Mouse (Mus musculus) forebrain, postnatal 0 days (tissue): ENCODE results near the gene Mtg2. TPM values are rescaled to one million over a fixed set of nuclear protein-coding genes. Genes with fewer than 3 reads are reported as not detected.

ENCODE experiments used
- ATAC-seq: fragments of 200-750 bp; cut with Nextera tagmentation; 2 replicates; pipeline ENCODE4 v1.8.0; 2017; ENCODE audit warnings: mild to moderate bottlenecking, moderate library complexity
- DNase-seq: peaks from one replicate; pipeline ENCODE4 v3.0.0-alpha.2; 2015
- H3K27ac ChIP-seq: fragments of 300-500 bp; sonication (generic); 2 replicates; pipeline ENCODE4 v1.5.1; 2014; ENCODE audit warnings: low read depth, mild to moderate bottlenecking, antibody characterized with exemption, low read length, moderate library complexity, mixed read lengths
- H3K27me3 ChIP-seq: fragments of 300-500 bp; sonication (generic); 2 replicates; pipeline ENCODE4 v1.6.1; 2014; ENCODE audit warnings: mild to moderate bottlenecking, low read length, mixed read lengths; ENCODE audit not compliant: insufficient read depth
- H3K36me3 ChIP-seq: fragments of 300-500 bp; sonication (generic); 2 replicates; pipeline ENCODE4 v1.6.1; 2014; ENCODE audit warnings: mild to moderate bottlenecking, moderate library complexity; ENCODE audit not compliant: insufficient read depth
- H3K4me1 ChIP-seq: fragments of 300-500 bp; sonication (generic); 2 replicates; pipeline ENCODE4 v1.6.1; 2014; ENCODE audit warnings: antibody characterized with exemption; ENCODE audit not compliant: insufficient read depth
- H3K4me2 ChIP-seq: fragments of 300-500 bp; sonication (generic); 2 replicates; pipeline ENCODE4 v1.6.1; 2014; ENCODE audit warnings: low read depth, mild to moderate bottlenecking, moderate library complexity
- H3K4me3 ChIP-seq: fragments of 300-500 bp; sonication (generic); 2 replicates; pipeline ENCODE4 v1.5.1; 2014; ENCODE audit warnings: low read depth, low read length, mixed read lengths
- H3K9ac ChIP-seq: fragments of 300-500 bp; sonication (generic); 2 replicates; pipeline ENCODE4 v1.6.1; 2014; ENCODE audit warnings: mild to moderate bottlenecking
- H3K9me3 ChIP-seq: fragments of 300-500 bp; sonication (generic); 2 replicates; pipeline ENCODE4 v1.6.1; 2016; ENCODE audit warnings: low read length
- CTCF ChIP-seq: sonication (generic); IDR thresholded peaks from 2 replicates; pipeline ENCODE4 v1.5.1; 2016; ENCODE audit warnings: antibody characterized with exemption, control low read depth, low read depth
- WGBS: fragments of 180-500 bp; shearing (Covaris S2); extraction: QIAGEN DNeasy Blood & Tissue Kit; methylation state at CpG from one replicate; pipeline ENCODE4 v1.1.7; 2014; 5-methylcytosine and 5-hydroxymethylcytosine counted together
- polyA plus RNA-seq: library from polyadenylated mRNA; unstranded; fragments of >200 nt; fragmentation: Nextera tagmentation; extraction: Ambion mirVana; gene quantifications from 2 replicates; pipeline ENCODE4 v1.2.1, GENCODE M21; 2015
- total RNA-seq: library from RNA; depleted of rRNA; stranded (reverse); fragments of >200 nt; gene quantifications from 2 replicates; pipeline ENCODE4 v1.2.3, GENCODE M21; 2014

Gene Mtg2
- total and polyA plus RNA-seq, 2 experiments from 2014 or later, result 25.5 to 32.2 TPM

DNA sequence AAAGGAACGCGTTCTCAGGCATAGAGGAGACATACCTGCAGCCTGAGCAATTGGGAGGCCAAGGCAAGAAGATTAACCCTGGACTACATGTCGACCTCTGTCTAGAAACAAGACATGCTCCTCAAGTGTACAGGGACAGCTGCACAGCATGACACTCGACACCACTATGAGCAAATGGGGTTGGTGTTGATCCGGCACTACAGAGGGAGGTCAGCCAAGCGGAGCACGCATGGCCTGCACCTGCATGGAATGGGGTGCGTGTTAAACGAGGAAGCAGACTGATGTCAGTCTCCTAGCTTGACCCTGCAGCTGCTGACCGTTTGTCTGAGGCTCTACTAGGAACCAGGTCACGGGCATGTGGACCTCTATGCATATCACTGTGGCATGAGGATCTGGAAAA lies 19.9 kb downstream of the Mtg2 start:
- 70% methylated on average over 11 of the region's 11 CpGs for WGBS
- H3K36me3 ChIP-seq, result peaks cover 11% of the 10 kb centered on the region
- TF ChIP-seq CTCF, result no peak
- no peak overlapping the region for H3K4me2 ChIP-seq
- DNase-seq, result no peak
- no peak overlapping the region for H3K9ac ChIP-seq
- ATAC-seq, result no peak
- H3K4me1 ChIP-seq, result no peaks in the 10 kb centered on the region
- no peak overlapping the region for H3K27ac ChIP-seq
- H3K4me3 ChIP-seq, result no peak overlapping the region
- H3K9me3 ChIP-seq, result no peaks in the 10 kb centered on the region
- H3K27me3 ChIP-seq, result no peaks in the 10 kb centered on the region

DNA sequence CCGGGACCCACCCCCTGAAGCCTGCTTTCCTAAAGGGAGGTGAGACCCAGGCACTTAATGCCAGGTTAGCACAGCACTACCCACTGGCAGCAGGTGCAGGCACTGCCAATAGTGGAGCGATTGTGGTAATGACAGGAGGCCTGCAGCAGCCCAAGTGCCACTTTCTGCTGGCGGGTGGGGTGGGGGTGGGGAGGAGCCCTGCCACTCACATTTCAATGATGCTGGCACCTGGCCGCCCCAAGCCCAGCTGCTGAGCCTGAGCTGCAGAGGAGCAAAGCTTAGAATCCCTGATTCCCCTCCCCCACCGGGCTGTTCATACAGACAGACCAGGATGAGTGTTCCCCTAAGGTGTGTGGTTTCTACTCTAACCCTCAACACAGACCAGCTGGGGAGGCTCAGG lies 25.3 kb downstream of the Mtg2 start:
- peak; percentile 38 for DNase-seq

DNA sequence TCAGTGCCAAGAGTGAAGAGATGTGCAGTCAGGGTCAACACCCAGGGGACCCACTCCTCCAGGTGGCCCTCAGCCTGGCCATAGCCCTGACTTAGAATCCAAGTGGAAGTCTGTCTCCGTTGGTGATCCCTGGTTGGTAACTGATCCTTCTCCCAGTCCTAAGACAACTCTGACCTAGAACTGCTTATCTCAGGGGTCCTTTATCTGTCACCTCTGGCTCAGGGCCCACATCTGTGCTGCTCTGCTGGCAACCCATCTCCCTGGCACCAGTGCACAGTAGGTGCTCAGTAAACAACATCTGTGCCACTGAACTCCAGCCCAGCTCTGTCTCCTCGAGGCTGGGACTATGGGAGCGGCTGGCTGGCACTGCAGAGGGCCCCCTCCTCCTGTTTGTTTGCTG lies 27.2 kb downstream of the Mtg2 start:
- peak; percentile 67; the same call in 1 of the 2 replicates for ATAC-seq
- H3K4me3 ChIP-seq, result no peak overlapping the region
- no peaks in the 10 kb centered on the region for H3K4me1 ChIP-seq
- no peak for DNase-seq
- no peaks in the 10 kb centered on the region for H3K9me3 ChIP-seq
- no peak overlapping the region for H3K4me2 ChIP-seq
- H3K9ac ChIP-seq, result no peak overlapping the region
- no peaks in the 10 kb centered on the region for H3K36me3 ChIP-seq
- no peak for TF ChIP-seq CTCF
- 32% methylated on average over 3 of the region's 3 CpGs for WGBS
- H3K27me3 ChIP-seq, result peaks cover 5% of the 10 kb centered on the region
- no peak overlapping the region for H3K27ac ChIP-seq

More for the DNA sequence above, 25.3 kb downstream of the Mtg2 start:
- no peaks in the 10 kb centered on the region for H3K4me1 ChIP-seq
- H3K4me3 ChIP-seq, result no peak overlapping the region
- 19% methylated on average over 5 of the region's 5 CpGs for WGBS
- no peak overlapping the region for H3K4me2 ChIP-seq
- no peaks in the 10 kb centered on the region for H3K36me3 ChIP-seq
- peak; percentile 46; the same call in 1 of the 2 replicates for ATAC-seq
- H3K9ac ChIP-seq, result no peak overlapping the region
- H3K27ac ChIP-seq, result no peak overlapping the region
- no peak for TF ChIP-seq CTCF
- no peaks in the 10 kb centered on the region for H3K9me3 ChIP-seq
- no peaks in the 10 kb centered on the region for H3K27me3 ChIP-seq

DNA sequence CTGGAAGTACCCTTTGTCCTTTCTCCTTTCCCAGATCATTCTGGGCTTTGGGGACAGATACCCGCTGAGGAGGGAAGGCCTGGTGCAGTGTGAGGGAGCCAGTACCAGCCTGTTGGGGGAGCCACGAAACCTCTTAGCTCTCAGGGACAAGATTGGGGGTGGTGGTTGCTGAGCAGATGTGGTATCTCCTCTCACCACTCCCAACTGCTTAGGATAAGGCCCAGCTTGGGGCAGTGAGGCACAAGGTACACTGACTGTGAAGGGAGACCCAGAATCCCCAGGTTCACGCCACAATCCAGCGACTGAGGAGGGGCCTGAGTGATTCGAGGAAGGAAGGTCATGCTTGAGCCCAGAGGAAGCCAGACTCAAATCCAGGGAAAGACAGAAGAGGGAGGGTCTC lies 27.8 kb downstream of the Mtg2 start:
- DNase-seq (no peak), ATAC-seq (peak; percentile 40; the same call in 1 of the 2 replicates)
- H3K4me2 ChIP-seq, result no peak overlapping the region
- H3K27me3 ChIP-seq, result peaks cover 6% of the 10 kb centered on the region
- no peak overlapping the region for H3K27ac ChIP-seq
- H3K9ac ChIP-seq, result no peak overlapping the region
- TF ChIP-seq CTCF, result peak; percentile 34
- no peaks in the 10 kb centered on the region for H3K36me3 ChIP-seq
- 36% methylated on average over 5 of the region's 5 CpGs for WGBS
- 0 out of 2 replicates have a peak, but pooled peaks cover 2% of the 10 kb centered on the region for H3K4me1 ChIP-seq
- H3K4me3 ChIP-seq, result no peak overlapping the region
- no peaks in the 10 kb centered on the region for H3K9me3 ChIP-seq

DNA sequence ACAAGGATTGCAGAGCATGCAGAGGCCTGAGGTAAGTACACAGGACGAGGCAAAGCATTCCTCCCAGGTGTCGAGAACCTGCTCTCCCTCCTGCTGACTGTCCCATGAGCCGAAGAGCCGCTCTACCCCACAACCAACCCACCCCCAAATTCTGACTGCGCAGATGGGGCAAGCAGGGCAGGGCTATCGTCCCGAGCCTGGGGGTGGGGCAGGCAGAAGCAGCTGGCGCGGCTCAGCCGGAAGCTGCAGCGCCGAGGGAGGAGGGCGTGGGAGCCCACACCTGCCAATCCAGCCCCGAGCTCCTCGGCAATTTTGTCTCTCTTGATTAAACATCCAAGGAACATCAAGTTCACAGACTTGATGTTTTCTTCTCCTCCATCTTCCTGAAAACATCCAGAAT lies 29.1 kb downstream of the Mtg2 start:
- no peaks in the 10 kb centered on the region for H3K36me3 ChIP-seq
- DNase-seq (no peak), ATAC-seq (no peak)
- no peak overlapping the region for H3K4me3 ChIP-seq
- WGBS, result 16% methylated on average over 15 of the region's 15 CpGs
- 0 out of 2 replicates have a peak, but pooled peaks cover 2% of the 10 kb centered on the region for H3K4me1 ChIP-seq
- H3K27ac ChIP-seq, result no peak overlapping the region
- H3K27me3 ChIP-seq, result peaks cover 8% of the 10 kb centered on the region
- H3K9ac ChIP-seq, result no peak overlapping the region
- H3K4me2 ChIP-seq, result 0 out of 2 replicates have a peak overlapping the region, but pooled peaks have one; percentile 3
- no peaks in the 10 kb centered on the region for H3K9me3 ChIP-seq
- TF ChIP-seq CTCF, result no peak

DNA sequence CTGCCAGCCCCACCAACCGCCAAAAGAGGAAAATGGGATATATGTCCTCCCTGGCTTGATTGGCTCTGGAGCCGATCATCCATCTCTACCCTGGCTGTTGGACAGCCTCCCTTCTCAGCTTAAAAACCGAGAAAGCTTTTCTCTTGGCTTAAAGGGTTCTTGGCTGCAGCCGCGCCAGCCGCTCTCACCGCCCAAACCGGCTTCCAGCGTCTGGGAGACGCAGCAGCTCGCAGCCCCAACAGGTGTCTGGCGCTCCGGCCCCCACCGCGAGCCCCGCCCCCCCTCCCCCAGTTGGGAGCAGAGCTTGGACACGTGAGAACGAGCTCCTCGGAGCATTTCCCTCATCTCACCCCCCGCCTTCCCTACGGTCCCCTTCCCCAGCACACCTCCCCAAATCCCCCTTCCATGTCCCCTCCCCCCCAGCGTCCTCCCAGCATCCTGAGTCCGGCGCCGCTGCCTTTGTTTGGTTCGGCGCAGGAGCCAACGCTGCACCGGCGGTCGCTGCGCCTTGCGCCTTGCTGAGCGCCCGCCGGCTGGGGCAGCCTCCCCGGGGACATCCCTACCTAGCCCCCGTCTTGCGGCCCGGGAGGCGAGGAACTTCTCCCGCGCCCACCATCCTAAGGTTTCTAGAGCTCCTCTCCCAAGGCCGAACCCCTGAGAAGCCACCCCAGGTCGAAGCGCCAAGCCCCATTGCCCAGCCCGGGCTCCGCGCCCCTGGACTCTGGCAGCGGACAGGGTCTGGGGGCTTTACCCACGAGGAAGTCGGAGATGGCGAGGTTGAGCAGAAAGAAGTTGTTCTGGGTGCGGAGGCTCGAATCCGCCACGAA lies 33.0 kb downstream of the Mtg2 start:
- TF ChIP-seq CTCF, result no peak
- 0 out of 2 replicates have a peak, but pooled peaks cover 2% of the 10 kb centered on the region for H3K4me1 ChIP-seq
- peaks cover 17% of the 10 kb centered on the region for H3K27me3 ChIP-seq
- H3K27ac ChIP-seq, result no peak overlapping the region
- DNase-seq, result peak; percentile 68
- peak overlapping the region; percentile 54 for H3K4me3 ChIP-seq
- 2% methylated on average over 55 of the region's 57 CpGs for WGBS
- H3K9me3 ChIP-seq, result no peaks in the 10 kb centered on the region
- ATAC-seq, result peak; percentile 39
- peak overlapping the region; percentile 90 for H3K4me2 ChIP-seq
- H3K36me3 ChIP-seq, result no peaks in the 10 kb centered on the region
- peak overlapping the region; percentile 53 for H3K9ac ChIP-seq

DNA sequence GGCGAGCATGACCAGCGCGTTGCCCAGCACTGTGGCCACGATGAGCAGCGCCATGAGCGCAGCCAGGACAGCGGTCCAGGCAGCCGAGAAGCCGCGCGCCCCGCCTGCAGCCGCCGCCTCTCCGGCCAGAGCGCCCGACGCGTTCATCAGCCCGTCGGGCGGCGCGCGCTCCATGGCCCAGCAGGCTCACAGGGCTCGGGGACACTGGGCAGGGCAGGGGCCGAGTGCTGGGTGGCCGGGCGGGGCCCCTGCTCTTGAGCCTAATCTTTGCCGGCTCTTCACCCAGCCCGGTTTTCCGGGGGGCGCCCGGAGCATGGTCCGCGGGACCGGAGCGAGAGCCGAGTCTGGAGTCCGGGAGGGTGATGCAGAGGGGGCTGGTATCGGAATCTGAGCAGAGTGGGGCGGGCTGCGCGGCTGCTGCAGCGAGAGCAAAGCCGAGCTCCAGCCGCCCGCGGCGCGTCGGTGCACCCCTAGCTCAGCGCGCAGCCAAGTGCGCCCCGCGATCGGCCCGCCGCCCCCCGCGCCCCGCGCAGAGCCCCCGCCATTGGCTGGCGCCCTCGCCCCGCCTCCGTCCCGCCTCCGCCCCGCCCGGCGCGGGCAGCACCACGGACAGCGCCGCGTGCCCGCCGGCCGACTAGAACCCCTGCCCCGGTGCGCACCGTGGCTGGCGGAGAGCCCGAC lies 33.7 kb downstream of the Mtg2 start, which contains the start of gene Hrh3:
TSS of gene Hrh3 (minus strand) at position 511 of the 681 bp plus-strand sequence.
- no peak for TF ChIP-seq CTCF
- peak within 1 kb of the TSS; percentile 54 for H3K4me3 ChIP-seq
- no peaks in the 10 kb centered on the region for H3K36me3 ChIP-seq
- H3K4me1 ChIP-seq, result 0 out of 2 replicates have a peak, but pooled peaks cover 2% of the 10 kb centered on the region
- no peaks in the 10 kb centered on the region for H3K9me3 ChIP-seq
- 1% methylated on average over 68 of the region's 87 CpGs for WGBS
- ATAC-seq (peak; percentile 65), DNase-seq (peak; percentile 57)
- peak within 1 kb of the TSS; percentile 90 for H3K4me2 ChIP-seq
- H3K27me3 ChIP-seq, result peaks cover 17% of the 10 kb centered on the region
- H3K9ac ChIP-seq, result peak within 1 kb of the TSS; percentile 53
- H3K27ac ChIP-seq, result no peak within 1 kb of the TSS
